Mouse (Mus musculus): ENCODE results near the gene Gm43738. TPM values are rescaled to one million over a fixed set of nuclear protein-coding genes. Genes with fewer than 3 reads are reported as not detected.
"Not testable (repeated sequence)": the region's sequence is repeated elsewhere in the genome, so short reads cannot be mapped to it uniquely, and the experiment has no call there.

Gene Gm43738
- polyA plus RNA-seq, 1 experiment from 2014 or later, result 0.20 TPM

DNA sequence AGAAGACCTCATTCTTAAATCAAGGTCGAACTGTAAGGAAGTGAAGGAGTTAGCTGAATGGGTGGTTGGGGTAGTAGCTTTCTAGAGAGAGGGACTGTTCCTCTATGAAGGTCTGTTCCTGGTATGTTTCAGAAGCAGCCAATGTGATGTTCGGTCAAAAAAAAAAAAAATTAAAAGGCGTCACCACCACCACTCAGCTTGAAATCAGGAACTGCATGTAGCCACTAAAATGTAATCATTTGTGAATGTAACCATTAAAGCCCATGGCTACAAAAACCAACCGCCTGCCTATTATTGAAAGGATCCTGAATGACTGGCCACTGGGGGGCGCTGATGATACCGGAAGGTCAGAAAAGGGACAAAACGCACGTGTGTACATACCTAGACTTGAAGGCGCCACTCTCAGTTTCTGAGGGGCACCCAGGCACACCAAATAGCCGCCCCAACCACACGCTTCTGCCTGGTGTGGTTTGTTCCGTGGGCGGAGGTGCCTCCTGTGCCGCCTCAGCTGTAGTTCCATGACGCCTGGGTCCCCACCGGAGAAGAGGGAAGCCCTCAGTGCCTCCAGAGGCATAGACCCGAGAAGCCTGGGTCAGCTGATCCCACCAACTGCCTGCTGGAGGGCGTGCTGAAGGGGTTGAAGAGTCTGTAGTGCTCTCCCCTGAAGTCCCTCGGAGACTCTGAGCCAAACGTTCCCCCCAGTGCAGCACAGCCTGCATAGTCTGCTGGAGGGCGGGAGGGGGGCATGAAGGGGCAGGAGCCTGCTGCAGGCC, 13.4 kb downstream of the Gm43738 start:
- H3K9ac ChIP-seq (ENCODE audit: low read length), result no peak overlapping the region
- H3K9me3 ChIP-seq (ENCODE audit: control insufficient read depth, low read length), result no peaks in the 10 kb centered on the region
- no peak overlapping the region for H3K27ac ChIP-seq (ENCODE audit: low read depth)
- DNase-seq (ENCODE audit: low spot score) (peak; percentile 92), ATAC-seq (replicated peaks; ENCODE audit: low FRiP score, low TSS enrichment, low read depth) (no peak)
- peaks cover 15% of the 10 kb centered on the region for H3K27me3 ChIP-seq (replicated peaks; ENCODE audit: control insufficient read depth, insufficient read depth, low read length)
- no peak overlapping the region for H3K4me3 ChIP-seq (ENCODE audit: low read depth, low read length)
- peaks cover 10% of the 10 kb centered on the region; the same call in 1 of the 2 replicates for H3K4me1 ChIP-seq (replicated peaks; ENCODE audit: control insufficient read depth, insufficient read depth, low read length)
- H3K4me2 ChIP-seq (ENCODE audit: low read length), result peak overlapping the region; percentile 33
- 0 out of 2 replicates have a peak, but pooled peaks cover 10% of the 10 kb centered on the region for H3K36me3 ChIP-seq (ENCODE audit: control insufficient read depth, insufficient read depth, low read length)
- 27% methylated on average over 21 of the region's 21 CpGs for WGBS

DNA sequence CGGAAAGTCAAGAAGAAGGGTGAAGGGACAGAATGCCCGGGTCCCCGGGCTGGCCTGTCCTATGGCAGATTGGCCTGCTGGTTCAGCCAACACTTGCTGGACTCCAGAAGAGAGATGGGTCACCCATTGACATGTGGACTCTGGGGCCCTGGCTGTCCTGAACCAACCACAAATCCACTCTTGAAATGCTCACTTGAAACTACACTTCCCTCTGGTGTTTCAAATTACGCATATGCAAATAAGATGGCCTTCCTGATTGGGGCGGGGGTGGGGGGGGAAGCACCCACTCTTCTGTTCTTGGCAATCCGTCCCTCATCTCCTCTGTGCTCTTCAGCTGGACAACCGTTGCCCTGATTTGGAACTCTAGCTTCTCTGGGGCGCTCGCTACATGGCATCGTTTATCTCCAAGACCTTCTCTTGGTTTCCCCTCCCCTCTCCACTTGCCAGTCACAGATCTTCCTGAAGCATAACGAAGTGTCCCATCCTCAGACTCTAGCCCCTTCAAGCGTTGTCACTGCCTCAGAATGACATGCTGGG, 16.2 kb downstream of the Gm43738 start:
- DNase-seq (ENCODE audit: low spot score) (no peak), ATAC-seq (replicated peaks; ENCODE audit: low FRiP score, low TSS enrichment, low read depth) (no peak)
- WGBS, result 84% methylated on average over 12 of the region's 12 CpGs
- Histone ChIP-seq H3K4me3 (ENCODE audit: low read depth, low read length) (no peak overlapping the region), H3K27me3 (replicated peaks; ENCODE audit: control insufficient read depth, insufficient read depth, low read length) (0 out of 2 replicates have a peak, but pooled peaks cover 6% of the 10 kb centered on the region), H3K9ac (ENCODE audit: low read length) (no peak overlapping the region), H3K27ac (ENCODE audit: low read depth) (no peak overlapping the region), H3K4me2 (ENCODE audit: low read length) (no peak overlapping the region), H3K4me1 (replicated peaks; ENCODE audit: control insufficient read depth, insufficient read depth, low read length) (peaks cover 10% of the 10 kb centered on the region; the same call in 1 of the 2 replicates), H3K36me3 (ENCODE audit: control insufficient read depth, insufficient read depth, low read length) (peaks cover 24% of the 10 kb centered on the region), H3K9me3 (ENCODE audit: control insufficient read depth, low read length) (no peaks in the 10 kb centered on the region)

DNA sequence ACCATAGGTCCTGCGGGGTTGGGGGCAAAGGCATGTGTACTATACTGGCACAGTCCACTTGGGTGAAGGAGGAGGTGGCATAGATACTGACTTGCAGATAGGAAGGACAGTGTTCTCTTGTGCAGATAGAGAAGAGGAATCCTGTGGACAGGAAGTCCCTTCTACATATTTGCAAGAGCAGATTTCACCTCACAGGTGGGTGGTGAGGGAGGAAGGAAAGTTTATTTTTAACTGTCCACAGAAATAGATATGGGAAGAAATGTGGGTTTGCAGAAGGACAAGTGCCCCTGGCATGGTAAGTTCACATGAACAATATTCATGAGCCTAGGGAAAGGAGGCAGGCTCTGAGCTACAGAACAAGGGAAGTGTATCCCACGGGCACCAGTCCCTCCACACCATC, 16.8 kb downstream of the Gm43738 start:
- no peak overlapping the region for H3K9ac ChIP-seq (ENCODE audit: low read length)
- peaks cover 30% of the 10 kb centered on the region for H3K36me3 ChIP-seq (ENCODE audit: control insufficient read depth, insufficient read depth, low read length)
- peaks cover 6% of the 10 kb centered on the region; the same call in 1 of the 2 replicates for H3K4me1 ChIP-seq (replicated peaks; ENCODE audit: control insufficient read depth, insufficient read depth, low read length)
- H3K27ac ChIP-seq (ENCODE audit: low read depth), result no peak overlapping the region
- DNase-seq (ENCODE audit: low spot score), result no peak
- 0 out of 2 replicates have a peak, but pooled peaks cover 6% of the 10 kb centered on the region for H3K27me3 ChIP-seq (replicated peaks; ENCODE audit: control insufficient read depth, insufficient read depth, low read length)
- 77% methylated on average over 2 of the region's 2 CpGs for WGBS
- H3K4me3 ChIP-seq (ENCODE audit: low read depth, low read length), result no peak overlapping the region
- no peak for ATAC-seq (replicated peaks; ENCODE audit: low FRiP score, low TSS enrichment, low read depth)
- no peak overlapping the region for H3K4me2 ChIP-seq (ENCODE audit: low read length)
- no peaks in the 10 kb centered on the region for H3K9me3 ChIP-seq (ENCODE audit: control insufficient read depth, low read length)

DNA sequence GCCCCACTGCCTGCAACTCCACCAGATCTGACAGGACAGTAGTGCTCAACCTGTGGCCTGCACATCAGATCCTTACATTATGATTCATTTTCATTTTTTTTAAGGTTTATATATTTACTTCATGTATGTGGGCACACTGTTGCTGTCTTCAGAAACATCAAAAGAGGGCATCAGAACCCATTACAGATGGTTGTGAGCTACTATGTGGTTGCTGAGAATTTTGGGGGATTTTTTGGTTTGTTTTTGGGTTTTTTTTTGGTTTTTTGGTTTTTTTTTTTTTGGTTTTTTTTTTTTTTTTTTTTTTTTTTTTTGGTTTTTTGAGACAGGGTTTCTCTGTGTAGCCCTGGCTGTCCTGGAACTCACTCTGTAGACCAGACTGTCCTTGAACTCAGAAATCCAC, 18.6 kb downstream of the Gm43738 start:
- ATAC-seq (replicated peaks; ENCODE audit: low FRiP score, low TSS enrichment, low read depth); DNase-seq (ENCODE audit: low spot score); H3K9ac ChIP-seq (ENCODE audit: low read length); H3K9me3 ChIP-seq (ENCODE audit: control insufficient read depth, low read length); H3K4me2 ChIP-seq (ENCODE audit: low read length); H3K27ac ChIP-seq (ENCODE audit: low read depth); H3K4me1 ChIP-seq (replicated peaks; ENCODE audit: control insufficient read depth, insufficient read depth, low read length); H3K27me3 ChIP-seq (replicated peaks; ENCODE audit: control insufficient read depth, insufficient read depth, low read length); H3K4me3 ChIP-seq (ENCODE audit: low read depth, low read length): not testable (repeated sequence)
- peaks cover 47% of the 10 kb centered on the region for H3K36me3 ChIP-seq (ENCODE audit: control insufficient read depth, insufficient read depth, low read length)

DNA sequence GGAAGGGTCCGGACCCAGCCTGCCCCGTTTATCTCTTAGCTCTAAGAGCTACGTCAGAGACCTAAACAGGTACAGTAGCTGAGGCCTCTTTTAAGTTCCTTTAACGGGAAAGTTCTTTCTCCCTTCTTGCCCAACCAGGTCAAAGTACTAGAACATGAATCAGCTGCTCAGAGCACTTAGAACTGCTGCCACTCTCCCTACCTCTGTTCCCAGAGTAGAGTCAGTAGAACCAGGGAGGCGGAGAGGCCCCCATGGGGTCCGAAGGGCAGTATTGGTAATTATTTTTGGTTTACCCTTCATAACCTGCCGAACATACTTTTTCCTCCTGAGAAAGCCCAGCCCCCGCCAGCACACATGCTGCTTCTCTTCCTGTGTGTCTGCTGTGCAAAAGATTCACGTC, 23.5 kb downstream of the Gm43738 start:
- Histone ChIP-seq H3K4me1 (replicated peaks; ENCODE audit: control insufficient read depth, insufficient read depth, low read length) (no peaks in the 10 kb centered on the region), H3K27ac (ENCODE audit: low read depth) (no peak overlapping the region), H3K27me3 (replicated peaks; ENCODE audit: control insufficient read depth, insufficient read depth, low read length) (no peaks in the 10 kb centered on the region), H3K4me3 (ENCODE audit: low read depth, low read length) (no peak overlapping the region), H3K36me3 (ENCODE audit: control insufficient read depth, insufficient read depth, low read length) (peaks cover 84% of the 10 kb centered on the region), H3K4me2 (ENCODE audit: low read length) (no peak overlapping the region), H3K9ac (ENCODE audit: low read length) (no peak overlapping the region), H3K9me3 (ENCODE audit: control insufficient read depth, low read length) (no peaks in the 10 kb centered on the region)
- DNase-seq (ENCODE audit: low spot score) (no peak), ATAC-seq (replicated peaks; ENCODE audit: low FRiP score, low TSS enrichment, low read depth) (no peak)
- 90% methylated on average over 9 of the region's 9 CpGs for WGBS

DNA sequence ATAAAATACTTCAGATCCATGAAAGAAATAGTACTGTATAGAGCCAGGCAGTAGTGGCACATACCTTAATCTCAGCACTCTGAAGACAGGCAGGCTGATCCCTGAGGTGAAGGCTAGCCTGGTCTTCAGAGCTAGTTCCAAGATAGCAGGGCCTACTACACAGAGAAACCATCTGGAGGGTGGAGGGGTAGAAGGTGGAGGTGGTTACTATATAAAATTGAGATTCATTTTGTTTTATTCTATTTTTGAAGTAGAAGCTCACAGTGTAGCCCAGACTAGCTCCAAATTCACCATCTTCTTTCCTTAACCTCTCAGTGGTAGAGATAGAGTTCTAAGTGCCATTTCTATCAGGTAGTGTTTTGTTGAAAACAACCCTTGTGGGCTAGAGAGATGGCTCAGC, 33.6 kb downstream of the Gm43738 start:
- H3K4me3 ChIP-seq (ENCODE audit: low read depth, low read length), result no peak overlapping the region
- DNase-seq (ENCODE audit: low spot score) (no peak), ATAC-seq (replicated peaks; ENCODE audit: low FRiP score, low TSS enrichment, low read depth) (no peak)
- peaks cover 97% of the 10 kb centered on the region for H3K36me3 ChIP-seq (ENCODE audit: control insufficient read depth, insufficient read depth, low read length)
- no peaks in the 10 kb centered on the region for H3K9me3 ChIP-seq (ENCODE audit: control insufficient read depth, low read length)
- H3K4me1 ChIP-seq (replicated peaks; ENCODE audit: control insufficient read depth, insufficient read depth, low read length), result no peaks in the 10 kb centered on the region
- H3K27me3 ChIP-seq (replicated peaks; ENCODE audit: control insufficient read depth, insufficient read depth, low read length), result no peaks in the 10 kb centered on the region
- H3K9ac ChIP-seq (ENCODE audit: low read length), result no peak overlapping the region
- no peak overlapping the region for H3K4me2 ChIP-seq (ENCODE audit: low read length)
- H3K27ac ChIP-seq (ENCODE audit: low read depth), result no peak overlapping the region

DNA sequence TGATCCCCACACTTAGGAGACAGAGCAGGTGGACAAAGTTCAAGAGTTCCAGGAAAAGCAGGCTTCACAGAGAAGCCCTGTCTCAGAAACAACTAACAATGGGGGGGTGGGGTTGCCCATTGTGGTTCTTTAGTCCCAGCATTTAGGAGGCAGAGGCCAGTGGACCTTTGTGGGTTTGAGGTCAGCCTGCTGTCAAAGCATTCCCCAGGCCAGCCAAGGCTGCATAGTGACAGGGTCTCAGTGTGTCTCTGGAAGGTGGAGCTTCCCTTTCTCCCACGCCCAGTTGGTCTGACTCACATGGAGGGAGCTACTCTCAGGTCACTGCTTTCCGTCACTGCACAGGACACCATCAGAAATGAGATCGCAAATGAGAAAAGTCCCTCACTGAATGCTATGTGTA, 39.2 kb downstream of the Gm43738 start:
- H3K36me3 ChIP-seq (ENCODE audit: control insufficient read depth, insufficient read depth, low read length), result peaks cover 95% of the 10 kb centered on the region
- H3K9ac ChIP-seq (ENCODE audit: low read length), result no peak overlapping the region
- H3K9me3 ChIP-seq (ENCODE audit: control insufficient read depth, low read length), result no peaks in the 10 kb centered on the region
- ATAC-seq (replicated peaks; ENCODE audit: low FRiP score, low TSS enrichment, low read depth) (no peak), DNase-seq (ENCODE audit: low spot score) (no peak)
- no peak overlapping the region for H3K27ac ChIP-seq (ENCODE audit: low read depth)
- no peak overlapping the region for H3K4me2 ChIP-seq (ENCODE audit: low read length)
- H3K4me1 ChIP-seq (replicated peaks; ENCODE audit: control insufficient read depth, insufficient read depth, low read length), result no peaks in the 10 kb centered on the region
- 79% methylated on average over 3 of the region's 3 CpGs for WGBS
- no peaks in the 10 kb centered on the region for H3K27me3 ChIP-seq (replicated peaks; ENCODE audit: control insufficient read depth, insufficient read depth, low read length)
- H3K4me3 ChIP-seq (ENCODE audit: low read depth, low read length), result no peak overlapping the region

DNA sequence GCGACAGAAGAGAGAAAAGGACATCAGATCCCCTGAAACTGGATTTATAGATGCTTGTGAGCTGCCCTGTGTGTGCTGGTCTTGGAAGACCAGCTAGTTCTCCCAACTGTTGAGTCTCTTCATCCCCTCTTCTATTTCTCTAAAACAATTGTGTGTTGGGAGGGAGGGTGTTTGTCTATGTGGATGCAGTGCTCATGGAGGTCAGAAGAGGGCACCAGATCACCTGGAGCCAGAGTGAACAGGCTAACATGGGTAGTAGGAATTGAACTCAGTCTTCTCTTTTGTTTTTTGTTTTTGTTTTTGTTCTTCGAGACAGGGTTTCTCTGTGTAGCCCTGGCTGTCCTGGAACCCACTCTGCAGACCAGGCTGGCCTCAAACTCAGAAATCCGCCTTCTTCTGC, 42.1 kb downstream of the Gm43738 start:
- ATAC-seq (replicated peaks; ENCODE audit: low FRiP score, low TSS enrichment, low read depth) (no peak), DNase-seq (ENCODE audit: low spot score) (no peak)
- H3K27me3 ChIP-seq (replicated peaks; ENCODE audit: control insufficient read depth, insufficient read depth, low read length), result no peaks in the 10 kb centered on the region
- peaks cover 97% of the 10 kb centered on the region for H3K36me3 ChIP-seq (ENCODE audit: control insufficient read depth, insufficient read depth, low read length)
- WGBS, result 84% methylated on average over 3 of the region's 3 CpGs
- H3K4me1 ChIP-seq (replicated peaks; ENCODE audit: control insufficient read depth, insufficient read depth, low read length), result no peaks in the 10 kb centered on the region
- no peak overlapping the region for H3K9ac ChIP-seq (ENCODE audit: low read length)
- H3K27ac ChIP-seq (ENCODE audit: low read depth), result no peak overlapping the region
- H3K4me3 ChIP-seq (ENCODE audit: low read depth, low read length), result no peak overlapping the region
- no peaks in the 10 kb centered on the region for H3K9me3 ChIP-seq (ENCODE audit: control insufficient read depth, low read length)
- H3K4me2 ChIP-seq (ENCODE audit: low read length), result no peak overlapping the region

DNA sequence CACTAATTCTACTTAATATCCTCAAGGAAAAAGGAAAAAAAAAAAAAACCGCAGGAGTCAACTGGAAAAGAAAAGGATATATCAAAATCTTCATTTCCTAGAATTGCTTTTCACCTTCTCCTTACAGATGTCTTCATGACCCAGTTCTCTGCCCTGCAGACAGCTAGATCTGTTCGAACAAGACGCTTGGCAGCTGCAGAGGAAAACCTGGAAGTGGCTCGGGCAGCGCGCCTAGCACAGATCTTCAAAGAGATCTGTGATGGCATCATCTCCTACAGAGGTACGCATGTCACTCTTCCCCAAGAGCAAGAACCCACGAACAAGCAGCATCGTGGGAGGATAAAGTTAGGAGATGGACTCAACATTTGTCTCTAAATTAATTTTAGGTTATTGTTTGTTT, 42.5 kb downstream of the Gm43738 start:
- Histone ChIP-seq H3K4me3 (ENCODE audit: low read depth, low read length) (no peak overlapping the region), H3K9ac (ENCODE audit: low read length) (no peak overlapping the region), H3K4me2 (ENCODE audit: low read length) (no peak overlapping the region), H3K4me1 (replicated peaks; ENCODE audit: control insufficient read depth, insufficient read depth, low read length) (no peaks in the 10 kb centered on the region), H3K36me3 (ENCODE audit: control insufficient read depth, insufficient read depth, low read length) (peaks cover 97% of the 10 kb centered on the region), H3K27ac (ENCODE audit: low read depth) (no peak overlapping the region), H3K9me3 (ENCODE audit: control insufficient read depth, low read length) (no peaks in the 10 kb centered on the region), H3K27me3 (replicated peaks; ENCODE audit: control insufficient read depth, insufficient read depth, low read length) (no peaks in the 10 kb centered on the region)
- DNase-seq (ENCODE audit: low spot score) (no peak), ATAC-seq (replicated peaks; ENCODE audit: low FRiP score, low TSS enrichment, low read depth) (no peak)
- 95% methylated on average over 9 of the region's 9 CpGs for WGBS

Data from intestine, embryonic 14.5 days (tissue).